Mouse (Mus musculus) forebrain, embryonic 13.5 days (tissue): ENCODE measurements at regions not wholly inside any gene's neighbourhood (a gene's known extent, or its start where the extent isn't known, plus 50 kb on each side); places are given as distances from the start of the nearest gene placed in this dataset.

Experiments used
- ATAC-seq: fragments of 200-750 bp; cut with Nextera tagmentation; 2 replicates; pipeline ENCODE4 v1.8.0; 2017
- H3K27ac ChIP-seq: fragments of 300-500 bp; sonication (generic); 2 replicates; pipeline ENCODE4 v1.5.1; 2015; ENCODE audit warnings: inconsistent platforms, mild to moderate bottlenecking, moderate library complexity
- H3K27me3 ChIP-seq: fragments of 300-500 bp; sonication (generic); 2 replicates; pipeline ENCODE4 v1.6.1; 2015; ENCODE audit warnings: mild to moderate bottlenecking, inconsistent platforms
- H3K36me3 ChIP-seq: fragments of 300-500 bp; sonication (generic); 2 replicates; pipeline ENCODE4 v1.6.1; 2015; ENCODE audit warnings: mild to moderate bottlenecking, inconsistent platforms; ENCODE audit not compliant: poor library complexity, severe bottlenecking
- H3K4me1 ChIP-seq: fragments of 300-500 bp; sonication (generic); 2 replicates; pipeline ENCODE4 v1.6.1; 2015; ENCODE audit warnings: inconsistent platforms
- H3K4me2 ChIP-seq: fragments of 300-500 bp; sonication (generic); 2 replicates; pipeline ENCODE4 v1.6.1; 2015; ENCODE audit warnings: inconsistent platforms, mild to moderate bottlenecking, moderate library complexity
- H3K4me3 ChIP-seq: fragments of 300-500 bp; sonication (generic); 2 replicates; pipeline ENCODE4 v1.5.1; 2015; ENCODE audit warnings: mild to moderate bottlenecking, inconsistent platforms
- H3K9ac ChIP-seq: fragments of 300-500 bp; sonication (generic); 2 replicates; pipeline ENCODE4 v1.6.1; 2015; ENCODE audit warnings: mild to moderate bottlenecking, inconsistent platforms
- H3K9me3 ChIP-seq: fragments of 300-500 bp; sonication (generic); replicated peaks from 2 replicates; pipeline ENCODE4 v1.6.1; 2016; ENCODE audit warnings: inconsistent platforms
- WGBS: fragments of 180-500 bp; shearing (Covaris S2); methylation state at CpG from one replicate; pipeline ENCODE4 v1.1.7; 2015; 5-methylcytosine and 5-hydroxymethylcytosine counted together

DNA sequence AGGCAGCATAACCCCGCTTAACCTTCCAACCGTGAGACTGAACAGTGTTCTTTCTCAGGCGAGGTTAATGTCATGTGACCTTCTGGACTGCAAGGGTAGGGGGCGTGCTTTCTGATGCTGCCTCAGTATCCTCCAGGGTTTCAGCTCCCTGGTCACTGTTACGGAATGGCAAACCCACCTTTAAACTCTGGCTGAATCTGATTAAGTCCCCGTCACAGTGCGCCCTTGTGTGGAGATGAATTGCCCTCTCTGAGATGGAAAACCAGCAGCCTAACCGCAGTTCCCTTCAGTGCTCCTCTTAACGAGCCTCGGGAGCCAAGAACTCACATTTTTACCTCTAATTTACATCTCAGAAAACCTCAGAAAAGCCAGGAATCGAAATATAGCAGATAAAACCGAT, 260.0 kb downstream of the Dact1 start:
- Histone ChIP-seq H3K27me3 (no peaks in the 10 kb centered on the region), H3K9ac (no peak overlapping the region), H3K27ac (peak overlapping the region; percentile 1; the same call in 1 of the 2 replicates), H3K4me3 (no peak overlapping the region), H3K4me1 (peaks cover 48% of the 10 kb centered on the region), H3K4me2 (no peak overlapping the region), H3K9me3 (no peaks in the 10 kb centered on the region), H3K36me3 (no peaks in the 10 kb centered on the region)
- no peak for ATAC-seq
- WGBS: 30% methylated on average over 12 of the region's 12 CpGs

DNA sequence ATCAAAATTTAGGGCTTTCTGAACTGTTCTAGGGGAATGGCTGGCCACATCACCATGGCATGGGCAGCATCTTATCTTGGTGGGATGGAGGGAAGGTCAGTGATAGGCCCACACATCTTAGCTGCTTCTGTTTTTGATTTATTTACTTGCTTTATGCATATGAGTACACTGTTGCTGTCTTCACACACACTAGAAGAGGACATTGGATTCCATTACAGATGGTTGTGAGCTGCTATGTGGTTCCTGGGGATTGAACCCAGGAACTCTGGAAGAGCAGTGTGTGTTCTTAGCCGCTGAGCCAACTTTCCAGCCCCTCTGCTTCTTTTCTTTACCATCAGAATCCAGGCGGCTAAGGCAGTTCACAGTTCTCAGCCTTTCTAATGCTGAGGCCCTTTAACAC, 260.4 kb downstream of the Dact1 start:
- H3K9ac ChIP-seq: no peak overlapping the region
- H3K4me2 ChIP-seq: no peak overlapping the region
- H3K4me3 ChIP-seq: no peak overlapping the region
- no peaks in the 10 kb centered on the region for H3K36me3 ChIP-seq
- H3K27me3 ChIP-seq: no peaks in the 10 kb centered on the region
- 70% methylated on average over 2 of the region's 2 CpGs for WGBS
- no peaks in the 10 kb centered on the region for H3K9me3 ChIP-seq
- peak overlapping the region; percentile 1; the same call in 1 of the 2 replicates for H3K27ac ChIP-seq
- ATAC-seq: no peak
- H3K4me1 ChIP-seq: peaks cover 48% of the 10 kb centered on the region

DNA sequence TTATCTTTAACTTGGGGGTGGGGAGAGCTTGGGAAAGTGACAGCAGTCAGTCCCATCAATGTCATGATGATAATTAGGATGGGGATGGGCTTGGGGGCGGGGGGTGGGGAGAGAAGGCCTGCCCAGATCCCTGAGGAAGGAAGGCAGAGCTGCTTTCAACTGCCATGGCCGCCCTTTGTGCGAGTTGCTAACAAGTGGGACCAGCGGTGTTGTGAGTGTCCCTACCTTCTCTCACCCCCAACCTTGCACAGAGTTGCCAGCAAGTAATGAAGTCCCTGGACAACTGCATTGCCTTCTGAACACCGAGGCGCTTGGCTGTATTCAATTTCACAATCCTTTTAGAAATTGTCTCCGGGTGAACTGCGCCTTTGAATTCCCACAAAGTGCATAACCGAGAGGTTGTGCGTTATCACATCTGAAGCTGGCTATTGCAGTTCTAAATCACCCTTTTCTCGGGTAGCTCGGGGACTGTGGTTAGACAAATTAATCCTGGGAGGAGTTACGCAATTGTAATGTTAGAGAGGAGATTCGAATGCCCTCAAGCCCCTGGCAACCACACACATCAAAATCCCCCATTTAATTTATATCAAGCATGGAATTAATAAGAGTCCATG, 257.9 kb upstream of the Daam1 start:
- H3K4me1 ChIP-seq: peaks cover 48% of the 10 kb centered on the region
- H3K36me3 ChIP-seq: no peaks in the 10 kb centered on the region
- H3K9ac ChIP-seq: no peak overlapping the region
- peak overlapping the region; percentile 65 for H3K27ac ChIP-seq
- 20% methylated on average over 14 of the region's 14 CpGs for WGBS
- H3K27me3 ChIP-seq: no peaks in the 10 kb centered on the region
- H3K9me3 ChIP-seq: no peaks in the 10 kb centered on the region
- no peak overlapping the region for H3K4me3 ChIP-seq
- 0 out of 2 replicates have a peak, but pooled peaks have one; percentile 9 for ATAC-seq
- peak overlapping the region; percentile 14; the same call in 1 of the 2 replicates for H3K4me2 ChIP-seq

DNA sequence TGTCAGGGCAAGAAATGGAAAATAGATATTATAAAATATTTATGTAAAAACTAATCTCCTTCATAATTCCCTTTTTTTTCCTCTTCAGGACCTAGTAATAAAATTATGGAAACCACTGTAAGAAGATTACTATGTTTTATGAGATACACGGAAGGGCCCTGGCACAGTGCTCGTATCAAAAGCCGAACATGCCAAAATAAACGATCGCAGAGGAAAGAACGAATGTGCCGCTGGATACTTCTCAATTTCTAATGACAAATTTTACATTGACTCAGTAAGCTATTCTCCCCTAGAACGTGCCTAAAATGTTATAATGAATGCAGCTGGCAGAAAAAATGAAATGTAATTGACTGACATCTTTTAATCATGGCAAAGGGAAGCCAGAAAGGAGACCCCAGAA, 257.4 kb upstream of the Daam1 start:
- Histone ChIP-seq H3K4me2 (no peak overlapping the region), H3K4me1 (peaks cover 52% of the 10 kb centered on the region)
- WGBS: 61% methylated on average over 8 of the region's 8 CpGs

DNA sequence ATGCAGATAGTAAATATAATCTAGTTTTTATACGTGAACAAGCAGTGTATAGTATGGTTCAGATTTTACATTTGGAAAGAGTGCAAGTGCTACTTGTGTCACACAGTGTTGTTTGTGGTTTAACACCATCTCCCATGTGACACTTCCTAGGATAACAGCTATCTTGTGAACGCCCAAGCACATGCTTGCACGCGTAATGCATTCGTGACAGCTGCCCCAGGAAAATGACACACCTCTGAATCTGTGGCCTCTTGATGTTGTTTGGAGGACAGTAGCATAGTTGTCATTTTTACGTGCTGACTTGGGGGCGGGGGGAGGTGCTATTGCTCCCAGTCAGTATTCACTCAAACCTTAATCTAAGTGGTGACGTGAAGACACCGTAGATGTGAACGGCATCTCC, 256.2 kb upstream of the Daam1 start:
- ATAC-seq: no peak
- H3K27me3 ChIP-seq: no peaks in the 10 kb centered on the region
- no peak overlapping the region for H3K4me3 ChIP-seq
- no peak overlapping the region for H3K4me2 ChIP-seq
- H3K36me3 ChIP-seq: no peaks in the 10 kb centered on the region
- H3K27ac ChIP-seq: 0 out of 2 replicates have a peak overlapping the region, but pooled peaks have one; percentile 54
- 91% methylated on average over 10 of the region's 10 CpGs for WGBS
- no peaks in the 10 kb centered on the region for H3K9me3 ChIP-seq
- H3K9ac ChIP-seq: no peak overlapping the region
- H3K4me1 ChIP-seq: peaks cover 45% of the 10 kb centered on the region

More for the DNA sequence above, 257.4 kb upstream of the Daam1 start:
- Histone ChIP-seq H3K27ac (peak overlapping the region; percentile 65; the same call in 1 of the 2 replicates), H3K9ac (no peak overlapping the region), H3K36me3 (no peaks in the 10 kb centered on the region), H3K27me3 (no peaks in the 10 kb centered on the region), H3K9me3 (no peaks in the 10 kb centered on the region), H3K4me3 (no peak overlapping the region)
- ATAC-seq: peak; percentile 23; the same call in 1 of the 2 replicates

DNA sequence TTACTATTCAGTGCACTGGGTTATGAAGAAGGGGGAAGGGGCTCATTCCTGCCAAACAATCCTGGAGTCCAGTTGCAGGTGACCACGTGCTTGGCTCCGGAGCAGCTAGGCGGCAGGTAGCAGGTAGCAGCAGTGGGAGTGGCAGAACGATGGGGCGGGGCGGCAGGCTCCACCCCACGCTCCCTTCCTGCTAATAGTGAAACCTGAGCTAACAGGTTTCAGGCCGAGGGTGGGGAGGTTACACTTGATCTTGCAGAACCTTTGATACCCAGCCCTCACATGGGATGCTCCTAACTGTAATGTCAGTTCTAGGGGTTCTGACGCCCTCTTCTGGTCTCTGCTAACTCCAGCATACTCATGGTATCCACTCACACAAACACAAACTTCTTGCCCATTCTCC, 253.5 kb upstream of the Daam1 start:
- H3K4me2 ChIP-seq: peak overlapping the region; percentile 52
- WGBS: 9% methylated on average over 9 of the region's 9 CpGs
- H3K27ac ChIP-seq: no peak overlapping the region
- H3K4me1 ChIP-seq: peaks cover 36% of the 10 kb centered on the region
- H3K36me3 ChIP-seq: no peaks in the 10 kb centered on the region
- H3K9ac ChIP-seq: no peak overlapping the region
- ATAC-seq: no peak
- H3K27me3 ChIP-seq: no peaks in the 10 kb centered on the region
- no peaks in the 10 kb centered on the region for H3K9me3 ChIP-seq
- H3K4me3 ChIP-seq: peak overlapping the region; percentile 20

DNA sequence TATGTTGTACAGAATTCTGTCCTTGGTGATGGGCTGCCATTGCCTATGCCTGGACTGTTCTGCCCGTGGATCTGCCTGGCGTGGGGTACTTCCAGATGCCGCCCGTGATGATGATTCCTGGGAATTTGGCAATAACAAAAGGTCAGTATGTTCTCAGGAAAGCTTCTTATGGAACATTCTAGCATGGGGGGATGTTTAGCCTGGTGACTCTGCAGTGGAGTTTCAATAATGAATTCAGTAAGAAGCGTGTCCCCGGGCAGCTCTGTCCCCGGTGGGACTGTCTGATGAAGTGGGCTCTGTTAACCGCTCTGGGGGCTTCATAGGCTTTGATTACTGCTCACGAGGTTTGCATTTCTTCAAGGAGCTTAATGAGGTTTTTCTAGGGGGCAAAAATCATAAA, 252.9 kb upstream of the Daam1 start:
- no peak overlapping the region for H3K4me3 ChIP-seq
- WGBS: 73% methylated on average over 9 of the region's 9 CpGs
- H3K4me2 ChIP-seq: no peak overlapping the region
- H3K27ac ChIP-seq: peak overlapping the region; percentile 67
- H3K9ac ChIP-seq: no peak overlapping the region
- H3K4me1 ChIP-seq: peaks cover 29% of the 10 kb centered on the region
- no peaks in the 10 kb centered on the region for H3K36me3 ChIP-seq
- no peaks in the 10 kb centered on the region for H3K9me3 ChIP-seq
- ATAC-seq: no peak
- no peaks in the 10 kb centered on the region for H3K27me3 ChIP-seq

DNA sequence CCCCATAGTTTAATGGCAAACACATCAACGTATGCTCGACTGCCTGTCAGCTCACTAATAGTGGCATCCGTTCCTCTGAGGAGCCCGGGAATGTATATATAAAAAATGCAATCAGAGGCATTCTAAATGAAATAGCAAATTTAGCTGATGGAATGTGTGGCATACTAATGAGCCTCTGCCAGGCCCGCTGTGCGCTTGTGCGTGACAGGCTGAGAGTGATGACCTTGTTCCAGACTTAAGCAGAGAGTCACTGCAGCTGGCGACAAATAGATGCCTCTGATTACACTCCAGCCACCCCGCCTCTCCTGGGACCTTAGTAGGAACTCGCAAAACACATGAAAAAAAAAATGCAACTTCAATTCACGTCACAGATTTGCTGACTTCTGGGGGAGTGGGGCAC, 252.0 kb upstream of the Daam1 start:
- Histone ChIP-seq H3K27me3 (no peaks in the 10 kb centered on the region), H3K9me3 (no peaks in the 10 kb centered on the region), H3K4me2 (no peak overlapping the region), H3K9ac (no peak overlapping the region), H3K4me1 (peaks cover 22% of the 10 kb centered on the region), H3K36me3 (no peaks in the 10 kb centered on the region), H3K4me3 (no peak overlapping the region), H3K27ac (peak overlapping the region; percentile 33; the same call in 1 of the 2 replicates)
- WGBS: 38% methylated on average over 11 of the region's 11 CpGs
- ATAC-seq: peak; percentile 77; the same call in 1 of the 2 replicates

DNA sequence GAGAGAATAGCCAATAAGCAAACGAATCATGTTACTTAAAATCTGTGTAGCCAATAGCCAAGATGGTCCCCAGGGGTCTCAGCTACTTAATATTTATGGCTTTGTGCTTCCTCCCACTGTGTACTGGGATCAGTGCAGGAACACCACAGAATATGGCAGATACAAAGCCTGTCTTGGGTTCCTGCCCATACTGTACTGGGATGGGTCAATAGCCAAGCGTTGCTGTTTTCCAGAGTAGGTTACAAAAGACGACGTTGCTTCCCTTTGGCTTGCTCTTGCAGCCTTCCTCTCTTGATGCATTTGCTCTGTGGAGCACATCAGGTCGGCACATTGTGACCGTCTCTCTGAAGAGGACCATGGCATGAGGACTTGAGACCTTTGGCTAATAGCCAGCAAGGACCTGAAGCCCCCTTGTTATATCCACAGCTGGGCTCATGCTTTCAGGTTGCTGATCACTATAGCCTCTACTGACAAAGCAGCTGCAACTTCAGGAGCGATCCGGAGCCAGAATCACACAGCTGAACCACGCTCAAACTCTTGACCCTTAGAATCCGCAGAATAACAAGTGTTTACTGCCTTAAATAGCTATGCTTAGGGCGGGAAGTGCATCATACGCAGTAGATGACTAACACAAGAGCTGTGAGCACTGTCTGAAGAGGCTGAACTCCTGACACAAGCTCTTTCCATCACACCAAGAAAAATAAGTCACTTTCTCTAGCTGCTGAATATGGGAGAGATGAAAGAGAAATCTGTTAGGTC, 250.2 kb upstream of the Daam1 start:
- Histone ChIP-seq H3K36me3 (no peaks in the 10 kb centered on the region), H3K4me1 (peaks cover 17% of the 10 kb centered on the region), H3K9ac (no peak overlapping the region), H3K9me3 (no peaks in the 10 kb centered on the region), H3K4me3 (no peak overlapping the region), H3K27me3 (no peaks in the 10 kb centered on the region), H3K27ac (no peak overlapping the region), H3K4me2 (no peak overlapping the region)
- no peak for ATAC-seq
- WGBS: 84% methylated on average over 12 of the region's 12 CpGs

DNA sequence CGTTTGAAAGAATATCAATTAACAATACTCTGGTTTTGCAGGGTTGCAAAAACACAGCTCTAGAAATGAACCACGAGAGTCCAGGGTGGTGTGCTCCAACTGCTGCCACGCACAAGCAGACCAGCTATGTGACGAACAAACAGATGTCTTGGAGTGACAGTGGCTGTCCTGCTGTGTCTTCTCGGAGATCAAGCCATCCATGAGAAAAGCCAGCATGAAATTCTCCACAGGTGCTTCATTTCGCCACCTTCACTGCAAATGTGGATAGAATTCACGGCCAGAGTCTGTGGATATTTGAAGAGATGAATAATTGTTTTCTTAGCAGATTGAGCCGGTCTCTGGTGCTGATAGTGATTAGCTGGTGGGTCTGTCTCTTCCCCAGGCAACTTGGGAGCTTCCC, 246.3 kb upstream of the Daam1 start:
- H3K27ac ChIP-seq: no peak overlapping the region
- no peak overlapping the region for H3K4me3 ChIP-seq
- H3K9me3 ChIP-seq: no peaks in the 10 kb centered on the region
- no peaks in the 10 kb centered on the region for H3K36me3 ChIP-seq
- ATAC-seq: no peak
- H3K4me1 ChIP-seq: no peaks in the 10 kb centered on the region
- WGBS: 80% methylated on average over 8 of the region's 8 CpGs
- no peak overlapping the region for H3K4me2 ChIP-seq
- H3K9ac ChIP-seq: no peak overlapping the region
- H3K27me3 ChIP-seq: no peaks in the 10 kb centered on the region

DNA sequence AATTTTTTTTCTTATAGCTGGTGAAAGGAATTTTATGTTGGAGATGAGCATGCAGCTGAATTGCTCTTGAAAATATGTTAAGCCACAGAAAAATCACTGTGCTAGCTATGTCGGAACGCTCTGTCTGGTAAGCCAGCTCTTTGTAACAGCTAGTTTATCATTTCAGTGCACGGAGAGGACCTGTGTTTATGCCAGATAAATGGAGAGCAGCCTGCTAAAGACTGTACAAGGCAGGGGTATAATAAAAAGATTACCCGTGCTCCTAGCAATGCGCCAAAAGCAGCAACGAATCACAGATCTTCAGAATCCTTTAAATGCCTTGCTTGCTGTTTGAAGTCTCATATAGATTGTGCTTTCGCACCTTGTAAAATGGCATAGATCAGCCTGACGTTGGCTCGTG, 232.2 kb upstream of the Daam1 start:
- no peak overlapping the region for H3K9ac ChIP-seq
- no peaks in the 10 kb centered on the region for H3K36me3 ChIP-seq
- 79% methylated on average over 9 of the region's 9 CpGs for WGBS
- peaks cover 6% of the 10 kb centered on the region for H3K4me1 ChIP-seq
- no peak overlapping the region for H3K27ac ChIP-seq
- no peaks in the 10 kb centered on the region for H3K27me3 ChIP-seq
- no peaks in the 10 kb centered on the region for H3K9me3 ChIP-seq
- no peak overlapping the region for H3K4me3 ChIP-seq
- no peak for ATAC-seq
- no peak overlapping the region for H3K4me2 ChIP-seq

DNA sequence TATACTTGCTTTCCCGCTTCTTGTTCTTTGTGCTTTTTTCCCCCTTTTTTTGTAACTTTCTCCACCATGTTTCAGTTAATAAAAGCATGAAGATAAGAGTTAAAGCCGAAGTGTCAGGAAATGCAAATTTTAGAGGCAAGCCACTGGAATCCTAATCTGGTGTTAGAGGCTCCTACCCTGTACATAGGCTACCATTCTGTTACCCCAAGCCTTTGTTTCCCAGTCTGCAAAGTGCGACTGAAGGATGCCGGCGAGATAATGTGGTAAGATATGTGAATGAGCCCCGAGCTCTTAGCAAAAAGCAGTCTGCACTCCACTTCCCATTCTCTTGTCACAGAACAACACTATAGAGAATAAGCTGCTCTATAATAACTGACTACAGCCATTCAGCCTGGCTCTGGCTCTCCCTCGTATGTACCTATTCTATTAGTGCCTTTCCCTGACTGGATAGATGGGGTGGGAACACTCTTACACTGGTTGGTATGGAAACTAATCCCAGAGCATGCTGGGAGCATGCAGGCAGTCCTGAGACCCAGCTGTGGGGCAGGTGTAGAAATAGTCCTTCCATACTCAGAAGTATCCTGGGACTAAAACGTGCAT, 229.7 kb upstream of the Daam1 start:
- no peak overlapping the region for H3K9ac ChIP-seq
- peak overlapping the region; percentile 6; the same call in 1 of the 2 replicates for H3K4me2 ChIP-seq
- no peak overlapping the region for H3K4me3 ChIP-seq
- peaks cover 9% of the 10 kb centered on the region for H3K4me1 ChIP-seq
- no peaks in the 10 kb centered on the region for H3K9me3 ChIP-seq
- no peaks in the 10 kb centered on the region for H3K36me3 ChIP-seq
- 34% methylated on average over 8 of the region's 8 CpGs for WGBS
- 0 out of 2 replicates have a peak overlapping the region, but pooled peaks have one; percentile 19 for H3K27ac ChIP-seq
- H3K27me3 ChIP-seq: no peaks in the 10 kb centered on the region
- ATAC-seq: peak; percentile 76; the same call in 1 of the 2 replicates
